Comparison of ENCODE assay signal across 8 mouse cellular contexts in genomic region chr2:18058146-18058708, GRCm38 (mm10). TPM values are rescaled to one million over a fixed set of nuclear protein-coding genes. Genes with fewer than 3 reads are reported as not detected.
DNase-seq lines count a peak whose midpoint lies in the region; ATAC-seq and TF ChIP-seq lines count a peak whose summit lies in the region.

No protein-coding gene starts in this region.

- H3K9me3 ChIP-seq in heart, embryonic 10.5 days = no peaks in the 10 kb centered on the region
- H3K9me3 ChIP-seq in ES-Bruce4 (replicated peaks; ENCODE audit: control insufficient read depth, insufficient read depth, low read length, poor library complexity, severe bottlenecking) = no peaks in the 10 kb centered on the region
- no peaks in the 10 kb centered on the region for H3K9me3 ChIP-seq in forebrain, postnatal 0 days (ENCODE audit: low read length)

- no peak for ATAC-seq in forebrain, postnatal 0 days

- no peak for TF ChIP-seq EP300 in ES-Bruce4 (IDR thresholded peaks at IDR 0.05; ENCODE audit: insufficient read depth, low read depth, low read length)

- intact Hi-C loops in heart, postnatal 25 days (cut with DNase I) = loop anchor here (5.0 to 10.0 kb wide), 3 partner anchors 334 to 634 kb away; partner anchors contain the start of genes Dnajc1 and Spag6

- TF ChIP-seq CTCF in ES-Bruce4 (IDR thresholded peaks at IDR 0.05; ENCODE audit: low read depth, low read length) = no peak
- no peak for TF ChIP-seq CTCF in forebrain, postnatal 0 days (IDR thresholded peaks at IDR 0.05; ENCODE audit: low read depth)

- peak overlapping the region; percentile 80 for H3K9ac ChIP-seq in ES-Bruce4 (ENCODE audit: low read depth, poor library complexity, severe bottlenecking)
- H3K9ac ChIP-seq in forebrain, postnatal 0 days = peak overlapping the region; percentile 82

- WGBS in heart, embryonic 10.5 days = 20% methylated on average over 9 of the region's 9 CpGs
- WGBS in forebrain, postnatal 0 days = 18% methylated on average over 9 of the region's 9 CpGs
- 55% methylated on average over 9 of the region's 9 CpGs for WGBS in macrophage (ENCODE audit: missing documents)

- H3K79me2 ChIP-seq in macrophage (ENCODE audit: inconsistent target) = no peaks in the 10 kb centered on the region

- H3K4me2 ChIP-seq in forebrain, postnatal 0 days (ENCODE audit: low read depth) = peak overlapping the region; percentile 79

- no peak for TF ChIP-seq POLR2A in ES-Bruce4 (IDR thresholded peaks at IDR 0.05; ENCODE audit: insufficient read depth, low read length)

- no peaks in the 10 kb centered on the region for H3K27me3 ChIP-seq in heart, embryonic 10.5 days (ENCODE audit: insufficient read depth, poor library complexity, severe bottlenecking)
- H3K27me3 ChIP-seq in ES-Bruce4 (ENCODE audit: control insufficient read depth, insufficient read depth, low read length, poor library complexity, severe bottlenecking) = peaks cover 2% of the 10 kb centered on the region; the same call in 1 of the 2 replicates
- no peaks in the 10 kb centered on the region for H3K27me3 ChIP-seq in forebrain, postnatal 0 days (ENCODE audit: insufficient read depth, low read length)

- peaks cover 11% of the 10 kb centered on the region for H3K4me1 ChIP-seq in heart, embryonic 10.5 days
- H3K4me1 ChIP-seq in ES-Bruce4 (ENCODE audit: control insufficient read depth, insufficient read depth, low read length) = no peaks in the 10 kb centered on the region
- H3K4me1 ChIP-seq in forebrain, postnatal 0 days (ENCODE audit: insufficient read depth) = no peaks in the 10 kb centered on the region

- H3K36me3 ChIP-seq in heart, embryonic 10.5 days = no peaks in the 10 kb centered on the region
- no peaks in the 10 kb centered on the region for H3K36me3 ChIP-seq in ES-Bruce4 (ENCODE audit: control insufficient read depth, insufficient read depth, low read length, poor library complexity, severe bottlenecking)
- H3K36me3 ChIP-seq in forebrain, postnatal 0 days (ENCODE audit: insufficient read depth) = no peaks in the 10 kb centered on the region
- H3K36me3 ChIP-seq in macrophage (ENCODE audit: inconsistent target) = no peaks in the 10 kb centered on the region

- DNase-seq in heart, embryonic 10.5 days (ENCODE audit: low spot score) = no peak
- DNase-seq in heart, postnatal 25 days (ENCODE audit: low spot score) = no peak
- no peak for DNase-seq in forebrain, postnatal 0 days
- DNase-seq in adrenal gland, postnatal 10 days = no peak
- DNase-seq in B cell, adult 2 months = no peak
- DNase-seq in left cerebral cortex, adult 18-20 months (ENCODE audit: low spot score in 2 of 2) = no peak

- peak overlapping the region; percentile 99 for H3K27ac ChIP-seq in heart, embryonic 10.5 days
- H3K27ac ChIP-seq in ES-Bruce4 (ENCODE audit: insufficient read depth, low read length) (peak overlapping the region; percentile 87; the same call in 1 of the 2 replicates), macrophage (peak overlapping the region; percentile 88)
- H3K27ac ChIP-seq in forebrain, postnatal 0 days (ENCODE audit: low read depth, low read length) = peak overlapping the region; percentile 94

- H3K4me3 ChIP-seq in heart, embryonic 10.5 days = peak overlapping the region; percentile 73
- H3K4me3 ChIP-seq in ES-Bruce4 (ENCODE audit: low read depth, low read length) (no peak overlapping the region), macrophage (ENCODE audit: inconsistent target) (peak overlapping the region; percentile 49)
- H3K4me3 ChIP-seq in forebrain, postnatal 0 days (ENCODE audit: low read depth, low read length) = peak overlapping the region; percentile 69

RNA-seq across cellular contexts. Expression of gene Mllt10, which starts 3.2 kb away (rescaled TPM):
- polyA plus RNA-seq in heart, embryonic 10.5 days (2016; fragmentation: Nextera tagmentation; extraction: Ambion mirVana) = 39.8 and 54.8 TPM in 2 replicates
- total RNA-seq in heart, postnatal 25 days (2021) = 10 to 100 TPM; 32.6 to 35.1 TPM
- polyA plus RNA-seq in ES-Bruce4 (2011; ENCODE audit: insufficient read depth, insufficient read length, low read depth, missing spikeins) (69.6 and 78.9 TPM in 2 replicates), macrophage (2018) (14.8 to 17.0 TPM (median 16.7 TPM) in 3 replicates)
- total RNA-seq in forebrain, postnatal 0 days (2014; rRNA removed) = 27.3 and 31.3 TPM in 2 replicates
- polyA plus RNA-seq in forebrain, postnatal 0 days (2015; fragmentation: Nextera tagmentation; extraction: Ambion mirVana) = 15.9 and 27.4 TPM in 2 replicates
- 100 to 1,000 TPM in 22 of 26 experiments, 10 to 100 TPM in 4; 46.2 to 299 (median 188) TPM for total RNA-seq in macrophage (2018; cell fraction: chromatin; rRNA removed)
- 10 to 100 TPM in 24 of 26 experiments, 1 to 10 TPM in 2; 4.9 to 29.0 (median 20.5) TPM for total RNA-seq in macrophage (2018; cell fraction: cytosol; rRNA removed)
- 100 to 1,000 TPM in 9 of 26 experiments, 10 to 100 TPM in 17; 34.7 to 160 (median 79.6) TPM for total RNA-seq in macrophage (2018; cell fraction: nucleus; rRNA removed)
- 10 to 100 TPM; 35.1 to 44.5 TPM for total RNA-seq in adrenal gland, postnatal 10 days (2021)
- total RNA-seq in left cerebral cortex, adult 18-20 months (2021) = 10 to 100 TPM; 51.5 to 55.7 TPM

RNA-seq across cellular contexts. Expression of gene Skida1, which starts 9.4 kb away (rescaled TPM):
- polyA plus RNA-seq in heart, embryonic 10.5 days (2016; fragmentation: Nextera tagmentation; extraction: Ambion mirVana) = 6.7 and 9.4 TPM in 2 replicates
- total RNA-seq in heart, postnatal 25 days (2021) = 1 to 10 TPM; 3.3 to 4.0 TPM
- 0.15 and 0.79 TPM in 2 replicates for polyA plus RNA-seq in ES-Bruce4 (2011; ENCODE audit: insufficient read depth, insufficient read length, low read depth, missing spikeins)
- total RNA-seq in forebrain, postnatal 0 days (2014; rRNA removed) = 11.4 and 12.6 TPM in 2 replicates
- 4.3 and 4.9 TPM in 2 replicates for polyA plus RNA-seq in forebrain, postnatal 0 days (2015; fragmentation: Nextera tagmentation; extraction: Ambion mirVana)
- 1 to 10 TPM in 2 of 26 experiments, under 1 TPM in 2, not detected in 22; 0.15 to 1.3 (median 0.61) TPM for total RNA-seq in macrophage (2018; cell fraction: chromatin; rRNA removed)
- under 1 TPM in 5 of 26 experiments, not detected in 21; 0.04 to 0.26 (median 0.05) TPM for total RNA-seq in macrophage (2018; cell fraction: cytosol; rRNA removed)
- total RNA-seq in macrophage (2018; cell fraction: nucleus; rRNA removed) = under 1 TPM in 1 of 26 experiments, not detected in 25; 0.34 TPM
- not detected in 3 replicates for polyA plus RNA-seq in macrophage (2018)
- 1 to 10 TPM; 3.5 to 4.9 TPM for total RNA-seq in adrenal gland, postnatal 10 days (2021)
- total RNA-seq in left cerebral cortex, adult 18-20 months (2021) = 1 to 10 TPM; 7.4 to 8.7 TPM

RNA-seq across cellular contexts. Expression of gene A930004D18Rik, which starts 20.7 kb away (rescaled TPM):
- polyA plus RNA-seq in heart, embryonic 10.5 days (2016; fragmentation: Nextera tagmentation; extraction: Ambion mirVana) = 14.5 and 14.9 TPM in 2 replicates
- 1 to 10 TPM; 3.5 to 3.8 TPM for total RNA-seq in heart, postnatal 25 days (2021)
- polyA plus RNA-seq in ES-Bruce4 (2011; ENCODE audit: insufficient read depth, insufficient read length, low read depth, missing spikeins) (0.31 and 0.67 TPM in 2 replicates), macrophage (2018) (0.09 to 0.53 TPM in 2 of 3 replicates, not detected in the other)
- total RNA-seq in forebrain, postnatal 0 days (2014; rRNA removed) = 2.6 and 3.5 TPM in 2 replicates
- 10.1 and 11.8 TPM in 2 replicates for polyA plus RNA-seq in forebrain, postnatal 0 days (2015; fragmentation: Nextera tagmentation; extraction: Ambion mirVana)
- total RNA-seq in macrophage (2018; cell fraction: chromatin; rRNA removed) = 1 to 10 TPM in 2 of 26 experiments, under 1 TPM in 2, not detected in 22; 0.23 to 1.8 (median 0.97) TPM
- total RNA-seq in macrophage (2018; cell fraction: cytosol; rRNA removed) = under 1 TPM in 12 of 26 experiments, not detected in 14; 0.03 to 0.15 (median 0.05) TPM
- total RNA-seq in macrophage (2018; cell fraction: nucleus; rRNA removed) = under 1 TPM in 5 of 26 experiments, not detected in 21; 0.12 to 0.34 (median 0.17) TPM
- 1 to 10 TPM; 2.3 to 6.1 TPM for total RNA-seq in adrenal gland, postnatal 10 days (2021)
- total RNA-seq in left cerebral cortex, adult 18-20 months (2021) = 1 to 10 TPM; 2.9 to 5.6 TPM
